Mouse (Mus musculus) liver, embryonic 13.5 days (tissue): ENCODE data around the gene Htr2b. TPM values are rescaled to one million over a fixed set of nuclear protein-coding genes. Genes with fewer than 3 reads are reported as not detected.

Experiments used
- ATAC-seq: fragments of 200-750 bp; cut with Nextera tagmentation; 2 replicates; pipeline ENCODE4 v1.8.0; 2017; ENCODE audit warnings: low read depth, mild to moderate bottlenecking, moderate number of reproducible peaks, moderate library complexity
- DNase-seq: peaks from one replicate; pipeline ENCODE4 v3.0.0; 2022
- H3K27ac ChIP-seq: fragments of 300-500 bp; sonication (generic); 2 replicates; pipeline ENCODE4 v1.5.1; 2015; ENCODE audit warnings: moderate library complexity, mild to moderate bottlenecking, inconsistent platforms
- H3K27me3 ChIP-seq: fragments of 300-500 bp; sonication (generic); 2 replicates; pipeline ENCODE4 v1.6.1; 2015; ENCODE audit warnings: mild to moderate bottlenecking, inconsistent platforms
- H3K36me3 ChIP-seq: fragments of 300-500 bp; sonication (generic); 2 replicates; pipeline ENCODE4 v1.6.1; 2015; ENCODE audit warnings: mild to moderate bottlenecking, inconsistent platforms
- H3K4me1 ChIP-seq: fragments of 300-500 bp; sonication (generic); replicated peaks from 2 replicates; pipeline ENCODE4 v1.6.1; 2015; ENCODE audit warnings: inconsistent platforms
- H3K4me2 ChIP-seq: fragments of 300-500 bp; sonication (generic); 2 replicates; pipeline ENCODE4 v1.6.1; 2015; ENCODE audit warnings: inconsistent platforms, mild to moderate bottlenecking, moderate library complexity
- H3K4me3 ChIP-seq: fragments of 300-500 bp; sonication (generic); replicated peaks from 2 replicates; pipeline ENCODE4 v1.5.1; 2015; ENCODE audit warnings: mild to moderate bottlenecking, inconsistent platforms
- H3K9ac ChIP-seq: fragments of 300-500 bp; sonication (generic); 2 replicates; pipeline ENCODE4 v1.6.1; 2015; ENCODE audit warnings: mild to moderate bottlenecking, inconsistent platforms
- H3K9me3 ChIP-seq: fragments of 300-500 bp; sonication (generic); replicated peaks from 2 replicates; pipeline ENCODE4 v1.6.1; 2016; ENCODE audit warnings: inconsistent platforms
- WGBS: fragments of 180-500 bp; shearing (Covaris S2); methylation state at CpG from one replicate; pipeline ENCODE4 v1.1.7; 2015; ENCODE audit not compliant: insufficient replicate concordance; 5-methylcytosine and 5-hydroxymethylcytosine counted together
- polyA plus RNA-seq: library from polyadenylated mRNA; unstranded; fragments of >200 nt; fragmentation: Nextera tagmentation; extraction: Ambion mirVana; gene quantifications from 2 replicates; pipeline ENCODE4 v1.2.1, GENCODE M21; 2015

Gene Htr2b
- polyA plus RNA-seq, 1 experiment from 2014 or later = 0.20 TPM

- DNase-seq (no peak), ATAC-seq (no peak)
- Histone ChIP-seq H3K27ac (no peak overlapping the region), H3K9me3 (no peaks in the 10 kb centered on the region), H3K36me3 (no peaks in the 10 kb centered on the region), H3K4me2 (no peak overlapping the region), H3K27me3 (no peaks in the 10 kb centered on the region), H3K9ac (no peak overlapping the region), H3K4me3 (no peak overlapping the region), H3K4me1 (peaks cover 12% of the 10 kb centered on the region)
- WGBS = 76% methylated on average over 9 of the region's 9 CpGs
These were observed 36.4 kb upstream of the Htr2b start for GRCm38 (mm10) chr1:86148161-86148560.

- WGBS = 39% methylated on average over 5 of the region's 5 CpGs
- peaks cover 13% of the 10 kb centered on the region for H3K4me1 ChIP-seq
- no peaks in the 10 kb centered on the region for H3K9me3 ChIP-seq
- ATAC-seq (no peak), DNase-seq (no peak)
- H3K4me3 ChIP-seq = no peak overlapping the region
- no peak overlapping the region for H3K27ac ChIP-seq
- H3K4me2 ChIP-seq = no peak overlapping the region
- no peaks in the 10 kb centered on the region for H3K36me3 ChIP-seq
- H3K27me3 ChIP-seq = no peaks in the 10 kb centered on the region
- no peak overlapping the region for H3K9ac ChIP-seq
These were observed 35.8 kb upstream of the Htr2b start for GRCm38 (mm10) chr1:86147557-86147956.

- Histone ChIP-seq H3K27me3 (no peaks in the 10 kb centered on the region), H3K36me3 (peaks cover under 1% of the 10 kb centered on the region; the same call in 1 of the 2 replicates), H3K27ac (no peak overlapping the region), H3K4me2 (no peak overlapping the region), H3K4me3 (no peak overlapping the region), H3K9ac (no peak overlapping the region), H3K4me1 (peaks cover 18% of the 10 kb centered on the region), H3K9me3 (no peaks in the 10 kb centered on the region)
- ATAC-seq (no peak), DNase-seq (no peak)
- 72% methylated on average over 5 of the region's 5 CpGs for WGBS
These were observed 34.5 kb upstream of the Htr2b start for GRCm38 (mm10) chr1:86146293-86146692.

- DNase-seq = no peak
- H3K9ac ChIP-seq = no peak overlapping the region
- no peak overlapping the region for H3K4me3 ChIP-seq
- H3K9me3 ChIP-seq = no peaks in the 10 kb centered on the region
- no peak overlapping the region for H3K4me2 ChIP-seq
- H3K4me1 ChIP-seq = peaks cover 10% of the 10 kb centered on the region
- H3K27ac ChIP-seq = no peak overlapping the region
- ATAC-seq = no peak
- 75% methylated on average over 21 of the region's 21 CpGs for WGBS
- no peaks in the 10 kb centered on the region for H3K27me3 ChIP-seq
- H3K36me3 ChIP-seq = peaks cover 17% of the 10 kb centered on the region
These were observed 32.5 kb upstream of the Htr2b start for GRCm38 (mm10) chr1:86144001-86144944.

- ATAC-seq = no peak
- no peaks in the 10 kb centered on the region for H3K9me3 ChIP-seq
- WGBS = 65% methylated on average over 4 of the region's 4 CpGs
- H3K4me2 ChIP-seq = no peak overlapping the region
- peaks cover 10% of the 10 kb centered on the region; the same call in 1 of the 2 replicates for H3K4me1 ChIP-seq
- no peak overlapping the region for H3K4me3 ChIP-seq
- peaks cover 28% of the 10 kb centered on the region for H3K36me3 ChIP-seq
- no peak overlapping the region for H3K9ac ChIP-seq
- H3K27ac ChIP-seq = no peak overlapping the region; the same call in 1 of the 2 replicates
- DNase-seq = no peak
- no peaks in the 10 kb centered on the region for H3K27me3 ChIP-seq
These were observed 31.4 kb upstream of the Htr2b start for GRCm38 (mm10) chr1:86143165-86143564.

- no peak overlapping the region for H3K4me2 ChIP-seq
- H3K27ac ChIP-seq = no peak overlapping the region
- H3K27me3 ChIP-seq = no peaks in the 10 kb centered on the region
- DNase-seq = no peak
- peaks cover 10% of the 10 kb centered on the region; the same call in 1 of the 2 replicates for H3K4me1 ChIP-seq
- no peaks in the 10 kb centered on the region for H3K9me3 ChIP-seq
- H3K9ac ChIP-seq = no peak overlapping the region
- H3K4me3 ChIP-seq = no peak overlapping the region
- peaks cover 47% of the 10 kb centered on the region for H3K36me3 ChIP-seq
- ATAC-seq = no peak
- WGBS = 79% methylated on average over 3 of the region's 3 CpGs
These were observed 29.3 kb upstream of the Htr2b start for GRCm38 (mm10) chr1:86141081-86141480.

- WGBS = 88% methylated on average over 6 of the region's 6 CpGs
- peaks cover 85% of the 10 kb centered on the region for H3K36me3 ChIP-seq
- no peaks in the 10 kb centered on the region for H3K9me3 ChIP-seq
These were observed 23.5 kb upstream of the Htr2b start for GRCm38 (mm10) chr1:86135315-86135714.

GRCm38 (mm10) chr1:86133337-86133736 lies 21.6 kb upstream of the Htr2b start, which contains the start of gene Gm21972:
Gene Gm21972, plus strand, starts transcription at chr1:86133637.
- Histone ChIP-seq H3K9me3 (no peaks in the 10 kb centered on the region), H3K27ac (no peak within 1 kb of the TSS), H3K27me3 (no peaks in the 10 kb centered on the region), H3K4me3 (no peak within 1 kb of the TSS), H3K9ac (no peak within 1 kb of the TSS), H3K36me3 (peaks cover 86% of the 10 kb centered on the region), H3K4me1 (no peaks in the 10 kb centered on the region), H3K4me2 (no peak within 1 kb of the TSS)
- ATAC-seq (no peak), DNase-seq (no peak)
- WGBS = 86% methylated on average over 4 of the region's 4 CpGs

More at GRCm38 (mm10) chr1:86135315-86135714, 23.5 kb upstream of the Htr2b start:
- DNase-seq (no peak), ATAC-seq (no peak)
- H3K4me3 ChIP-seq = no peak overlapping the region
- H3K4me2 ChIP-seq = no peak overlapping the region
- H3K27ac ChIP-seq = no peak overlapping the region
- H3K27me3 ChIP-seq = no peaks in the 10 kb centered on the region
- H3K9ac ChIP-seq = no peak overlapping the region
- H3K4me1 ChIP-seq = no peaks in the 10 kb centered on the region

GRCm38 (mm10) chr1:86126036-86126435 lies 14.3 kb upstream of the Htr2b start:
- DNase-seq (no peak), ATAC-seq (no peak)
- Histone ChIP-seq H3K27ac (no peak overlapping the region), H3K9ac (no peak overlapping the region), H3K4me2 (no peak overlapping the region), H3K4me3 (no peak overlapping the region), H3K4me1 (no peaks in the 10 kb centered on the region), H3K27me3 (no peaks in the 10 kb centered on the region), H3K9me3 (no peaks in the 10 kb centered on the region), H3K36me3 (peaks cover 89% of the 10 kb centered on the region)
- 83% methylated on average over 2 of the region's 2 CpGs for WGBS

GRCm38 (mm10) chr1:86119549-86119948 lies 7.8 kb upstream of the Htr2b start:
- 87% methylated on average over 4 of the region's 4 CpGs for WGBS
- no peak for DNase-seq
- H3K27ac ChIP-seq = no peak overlapping the region
- no peak overlapping the region for H3K9ac ChIP-seq
- H3K4me1 ChIP-seq = no peaks in the 10 kb centered on the region
- H3K4me2 ChIP-seq = no peak overlapping the region
- ATAC-seq = no peak
- H3K27me3 ChIP-seq = no peaks in the 10 kb centered on the region
- H3K36me3 ChIP-seq = peaks cover 79% of the 10 kb centered on the region
- H3K4me3 ChIP-seq = no peak overlapping the region
- H3K9me3 ChIP-seq = no peaks in the 10 kb centered on the region

- Histone ChIP-seq H3K4me2 (no peak overlapping the region), H3K9me3 (no peaks in the 10 kb centered on the region), H3K27me3 (no peaks in the 10 kb centered on the region), H3K27ac (no peak overlapping the region), H3K4me3 (no peak overlapping the region), H3K36me3 (peaks cover 39% of the 10 kb centered on the region), H3K4me1 (no peaks in the 10 kb centered on the region), H3K9ac (no peak overlapping the region)
- no peak for ATAC-seq
- no peak for DNase-seq
- 80% methylated on average over 3 of the region's 3 CpGs for WGBS
These were observed 2.4 kb upstream of the Htr2b start for GRCm38 (mm10) chr1:86114141-86114540.

GRCm38 (mm10) chr1:86105054-86105453 lies 6.7 kb downstream of the Htr2b start:
- WGBS = 86% methylated on average over 1 of the region's 1 CpGs
- Histone ChIP-seq H3K4me3 (no peak overlapping the region), H3K27me3 (no peaks in the 10 kb centered on the region), H3K4me2 (no peak overlapping the region), H3K36me3 (peaks cover 42% of the 10 kb centered on the region), H3K9me3 (no peaks in the 10 kb centered on the region), H3K27ac (no peak overlapping the region), H3K4me1 (no peaks in the 10 kb centered on the region), H3K9ac (no peak overlapping the region)
- ATAC-seq = no peak
- DNase-seq = no peak
